Mouse (Mus musculus): ENCODE measurements around the gene Fam168a. TPM values are rescaled to one million over a fixed set of nuclear protein-coding genes. Genes with fewer than 3 reads are reported as not detected.

Fam168a gene
- polyA plus RNA-seq, 1 experiment from 2014 or later: 187 TPM

DNA sequence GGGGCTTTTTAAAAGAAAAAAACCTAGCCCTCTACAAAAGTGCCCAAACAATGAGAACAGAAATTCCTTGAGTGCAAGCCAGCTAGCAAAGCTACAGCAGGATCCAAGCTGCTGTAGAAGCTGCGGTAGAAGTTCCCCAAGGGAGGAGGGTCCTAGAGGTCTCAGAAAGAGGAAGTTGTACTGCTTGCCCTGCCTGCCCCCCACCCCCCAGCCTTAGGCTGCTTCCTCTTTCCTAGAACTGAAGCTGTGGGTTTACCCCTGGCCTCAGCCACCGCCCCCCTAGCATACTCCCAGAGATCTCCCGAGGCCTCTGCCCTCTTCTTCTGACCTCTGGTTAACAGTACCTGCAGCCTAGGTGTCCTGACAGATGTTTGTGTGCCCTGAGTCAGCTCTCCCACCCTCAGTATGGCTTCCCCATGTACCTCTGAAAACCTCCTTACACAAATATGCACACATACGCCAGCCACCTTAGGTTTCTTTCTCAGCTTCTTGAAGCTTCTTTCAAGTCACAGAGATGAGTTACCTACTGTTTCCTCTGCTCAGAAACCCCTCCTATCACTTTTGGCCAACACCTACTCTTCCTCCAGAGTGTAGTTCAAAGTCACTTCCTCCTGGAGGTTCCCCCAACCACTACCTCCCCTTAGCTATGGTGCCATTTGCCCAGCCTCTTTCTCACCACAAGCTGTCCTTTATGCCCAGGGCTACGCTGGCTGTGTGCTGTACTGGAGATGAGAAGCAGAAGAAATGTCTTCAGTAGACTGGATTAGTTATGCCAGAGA, 149.5 kb downstream of the Fam168a start:
- no peak overlapping the region for H3K4me3 ChIP-seq (ENCODE audit: low read depth, low read length)
- no peaks in the 10 kb centered on the region for H3K36me3 ChIP-seq (ENCODE audit: control insufficient read depth, insufficient read depth, low read length)
- no peak overlapping the region for H3K4me2 ChIP-seq (ENCODE audit: low read depth, low read length)
- 71% methylated on average over 5 of the region's 5 CpGs for WGBS
- no peak for ATAC-seq (ENCODE audit: low read depth)
- H3K4me1 ChIP-seq (ENCODE audit: control insufficient read depth, insufficient read depth, low read length): peaks cover 13% of the 10 kb centered on the region
- H3K27ac ChIP-seq (ENCODE audit: low read depth, low read length): no peak overlapping the region
- H3K9me3 ChIP-seq (ENCODE audit: control insufficient read depth, low read length): no peaks in the 10 kb centered on the region
- H3K9ac ChIP-seq (replicated peaks; ENCODE audit: low read depth, low read length): no peak overlapping the region
- H3K27me3 ChIP-seq (ENCODE audit: control insufficient read depth, insufficient read depth, low read length): no peaks in the 10 kb centered on the region

DNA sequence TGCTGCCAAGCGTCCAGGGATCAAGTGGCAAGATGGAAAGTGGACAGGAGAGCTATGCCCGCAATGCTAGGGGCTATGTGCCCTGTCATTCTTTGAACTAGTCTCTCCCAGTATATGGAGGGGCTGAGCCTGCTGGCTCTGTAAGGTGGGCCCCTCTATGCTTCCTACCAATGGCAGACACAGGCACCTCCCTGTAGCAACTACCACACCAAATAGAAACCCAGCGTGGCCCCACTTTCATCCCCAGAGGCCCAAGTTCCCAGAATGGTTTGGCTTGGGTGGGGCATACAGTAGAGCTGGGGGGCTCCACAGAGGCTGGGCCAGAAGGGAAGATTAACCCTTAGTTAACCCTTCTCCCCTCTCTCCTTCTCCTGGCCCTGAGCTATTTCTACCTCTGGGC, 154.0 kb downstream of the Fam168a start:
- no peaks in the 10 kb centered on the region for H3K9me3 ChIP-seq (ENCODE audit: control insufficient read depth, low read length)
- 85% methylated on average over 3 of the region's 3 CpGs for WGBS
- no peaks in the 10 kb centered on the region for H3K27me3 ChIP-seq (ENCODE audit: control insufficient read depth, insufficient read depth, low read length)
- no peak overlapping the region for H3K9ac ChIP-seq (replicated peaks; ENCODE audit: low read depth, low read length)
- H3K4me1 ChIP-seq (ENCODE audit: control insufficient read depth, insufficient read depth, low read length): peaks cover 5% of the 10 kb centered on the region; the same call in 1 of the 2 replicates
- H3K4me3 ChIP-seq (ENCODE audit: low read depth, low read length): no peak overlapping the region
- no peak overlapping the region for H3K4me2 ChIP-seq (ENCODE audit: low read depth, low read length)
- no peak for ATAC-seq (ENCODE audit: low read depth)
- no peaks in the 10 kb centered on the region for H3K36me3 ChIP-seq (ENCODE audit: control insufficient read depth, insufficient read depth, low read length)
- no peak overlapping the region for H3K27ac ChIP-seq (ENCODE audit: low read depth, low read length)

DNA sequence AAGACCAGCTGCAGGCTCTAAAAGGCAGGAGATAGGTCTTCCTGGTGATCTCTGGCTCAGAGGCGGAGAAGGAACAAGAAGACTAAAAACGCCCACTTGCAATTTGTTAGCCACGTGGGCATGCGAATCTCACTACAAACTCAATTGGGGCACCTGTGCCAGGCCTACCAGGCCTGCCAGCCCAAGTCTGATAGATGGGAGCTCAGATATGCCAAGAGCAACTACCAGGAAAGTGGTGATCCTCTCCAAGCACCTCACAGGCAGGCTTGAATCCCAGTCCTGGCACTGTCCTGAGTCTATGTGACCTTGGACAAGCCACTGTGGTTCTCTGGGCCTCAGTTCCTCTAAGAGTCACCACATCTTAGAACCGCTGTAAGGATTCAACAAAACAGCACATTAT, 154.8 kb downstream of the Fam168a start:
- ATAC-seq (ENCODE audit: low read depth): no peak
- H3K4me2 ChIP-seq (ENCODE audit: low read depth, low read length): no peak overlapping the region
- H3K4me1 ChIP-seq (ENCODE audit: control insufficient read depth, insufficient read depth, low read length): peaks cover 5% of the 10 kb centered on the region; the same call in 1 of the 2 replicates
- no peaks in the 10 kb centered on the region for H3K27me3 ChIP-seq (ENCODE audit: control insufficient read depth, insufficient read depth, low read length)
- H3K4me3 ChIP-seq (ENCODE audit: low read depth, low read length): no peak overlapping the region
- 91% methylated on average over 5 of the region's 5 CpGs for WGBS
- no peak overlapping the region for H3K9ac ChIP-seq (replicated peaks; ENCODE audit: low read depth, low read length)
- H3K9me3 ChIP-seq (ENCODE audit: control insufficient read depth, low read length): no peaks in the 10 kb centered on the region
- no peaks in the 10 kb centered on the region for H3K36me3 ChIP-seq (ENCODE audit: control insufficient read depth, insufficient read depth, low read length)
- no peak overlapping the region for H3K27ac ChIP-seq (ENCODE audit: low read depth, low read length)

DNA sequence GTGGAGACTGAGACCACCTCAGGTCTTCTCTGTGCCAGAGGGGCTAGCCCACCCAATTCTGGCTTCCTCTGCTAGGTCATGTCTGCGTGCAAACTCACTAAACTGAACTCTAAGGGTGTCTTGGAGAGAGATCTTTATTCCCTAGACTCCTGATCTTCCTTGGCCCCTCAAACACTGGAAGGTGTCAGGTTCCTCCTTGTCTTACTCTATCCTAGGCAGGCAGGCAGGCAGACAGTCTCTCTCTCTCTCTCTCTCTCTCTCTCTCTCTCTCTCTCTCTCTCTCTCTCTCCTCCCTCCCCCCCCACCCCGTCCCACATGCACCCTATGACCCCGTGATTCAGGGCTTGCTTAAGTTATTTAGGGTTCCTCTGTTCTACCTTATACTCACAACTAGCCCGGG, 155.9 kb downstream of the Fam168a start:
- ATAC-seq (ENCODE audit: low read depth): no peak

DNA sequence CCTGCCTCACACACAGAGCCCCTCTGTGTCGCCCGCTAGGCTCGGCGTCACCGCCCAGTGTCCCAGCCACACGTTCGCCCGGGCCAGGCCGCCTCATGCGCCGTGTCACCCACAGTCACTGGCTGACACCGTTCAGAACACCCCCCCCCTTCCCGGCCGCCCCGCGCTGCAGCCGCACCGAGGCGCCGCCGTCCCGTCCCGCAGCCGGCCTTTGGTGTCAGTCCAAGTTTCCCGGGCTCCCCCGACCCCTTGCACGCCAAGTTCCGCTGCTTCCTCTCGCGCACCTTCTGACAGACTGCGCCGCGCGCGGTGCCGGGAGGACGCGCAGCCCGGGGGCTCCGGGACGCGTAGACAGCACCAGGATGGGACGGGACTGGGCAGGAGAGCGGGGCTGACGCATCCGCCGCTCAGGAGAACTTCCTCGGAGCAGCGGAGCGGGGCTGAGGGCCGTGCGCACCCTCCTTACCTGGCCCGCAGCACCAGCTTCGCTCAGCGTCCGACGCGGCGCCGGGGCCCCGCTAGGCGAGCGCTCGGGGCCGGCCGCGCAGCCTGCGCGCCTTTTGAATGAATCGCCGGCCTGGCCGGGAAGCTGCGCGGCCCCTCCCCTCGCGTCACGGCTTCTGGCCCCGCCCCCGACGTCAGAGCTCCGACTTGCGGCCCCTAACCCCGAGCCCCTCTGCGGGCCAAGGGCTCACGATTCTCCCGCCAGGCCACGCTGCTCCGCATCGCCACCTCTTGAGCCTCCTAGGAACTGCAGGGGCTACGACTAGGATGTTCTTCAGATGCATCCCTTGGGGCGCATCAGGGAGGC, 156.6 kb downstream of the Fam168a start, which contains the start of gene Relt:
Relt (minus strand) TSS at position 619 of the 811 bp plus-strand sequence.
- H3K27me3 ChIP-seq (ENCODE audit: control insufficient read depth, insufficient read depth, low read length): no peaks in the 10 kb centered on the region
- H3K36me3 ChIP-seq (ENCODE audit: control insufficient read depth, insufficient read depth, low read length): no peaks in the 10 kb centered on the region
- peak; percentile 90 for ATAC-seq (ENCODE audit: low read depth)
- H3K27ac ChIP-seq (ENCODE audit: low read depth, low read length): peak within 1 kb of the TSS; percentile 76
- under 1% methylated on average over 63 of the region's 91 CpGs for WGBS
- no peaks in the 10 kb centered on the region for H3K9me3 ChIP-seq (ENCODE audit: control insufficient read depth, low read length)
- peak within 1 kb of the TSS; percentile 91 for H3K4me2 ChIP-seq (ENCODE audit: low read depth, low read length)
- H3K9ac ChIP-seq (replicated peaks; ENCODE audit: low read depth, low read length): peak within 1 kb of the TSS; percentile 78
- peak within 1 kb of the TSS; percentile 76 for H3K4me3 ChIP-seq (ENCODE audit: low read depth, low read length)
- H3K4me1 ChIP-seq (ENCODE audit: control insufficient read depth, insufficient read depth, low read length): peaks cover 5% of the 10 kb centered on the region; the same call in 1 of the 2 replicates

More for the DNA sequence above, 155.9 kb downstream of the Fam168a start:
- Histone ChIP-seq H3K36me3 (ENCODE audit: control insufficient read depth, insufficient read depth, low read length) (no peaks in the 10 kb centered on the region), H3K9ac (replicated peaks; ENCODE audit: low read depth, low read length) (peak overlapping the region; percentile 78), H3K9me3 (ENCODE audit: control insufficient read depth, low read length) (no peaks in the 10 kb centered on the region), H3K4me2 (ENCODE audit: low read depth, low read length) (peak overlapping the region; percentile 91), H3K27me3 (ENCODE audit: control insufficient read depth, insufficient read depth, low read length) (no peaks in the 10 kb centered on the region), H3K27ac (ENCODE audit: low read depth, low read length) (no peak overlapping the region), H3K4me3 (ENCODE audit: low read depth, low read length) (peak overlapping the region; percentile 76), H3K4me1 (ENCODE audit: control insufficient read depth, insufficient read depth, low read length) (peaks cover 5% of the 10 kb centered on the region; the same call in 1 of the 2 replicates)
- 19% methylated on average over 4 of the region's 4 CpGs for WGBS

DNA sequence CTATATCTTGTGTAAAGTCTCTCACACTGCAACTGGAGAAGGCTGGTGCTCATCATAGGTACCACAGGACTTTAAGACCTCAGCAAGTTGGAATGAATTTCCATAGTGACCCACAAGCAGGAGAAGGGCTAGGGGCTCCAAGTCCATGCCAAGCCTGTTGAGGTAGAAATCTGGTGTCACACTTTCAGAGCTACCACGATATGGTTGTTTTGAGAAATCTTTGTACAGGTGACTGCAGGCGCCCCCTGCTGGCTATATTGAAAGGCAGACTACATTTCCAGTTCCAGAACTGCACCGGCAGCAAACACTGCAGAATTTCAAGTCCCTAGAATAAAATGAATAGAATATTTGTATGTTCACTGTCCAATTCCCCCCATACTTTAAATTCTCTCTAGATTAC, 160.2 kb downstream of the Fam168a start:
- no peak overlapping the region for H3K27ac ChIP-seq (ENCODE audit: low read depth, low read length)
- no peak overlapping the region for H3K9ac ChIP-seq (replicated peaks; ENCODE audit: low read depth, low read length)
- ATAC-seq (ENCODE audit: low read depth): no peak
- no peaks in the 10 kb centered on the region for H3K27me3 ChIP-seq (ENCODE audit: control insufficient read depth, insufficient read depth, low read length)
- H3K9me3 ChIP-seq (ENCODE audit: control insufficient read depth, low read length): no peaks in the 10 kb centered on the region
- H3K4me1 ChIP-seq (ENCODE audit: control insufficient read depth, insufficient read depth, low read length): peaks cover 5% of the 10 kb centered on the region; the same call in 1 of the 2 replicates
- H3K36me3 ChIP-seq (ENCODE audit: control insufficient read depth, insufficient read depth, low read length): no peaks in the 10 kb centered on the region
- no peak overlapping the region for H3K4me2 ChIP-seq (ENCODE audit: low read depth, low read length)
- H3K4me3 ChIP-seq (ENCODE audit: low read depth, low read length): no peak overlapping the region
- WGBS: 11% methylated on average over 3 of the region's 3 CpGs

DNA sequence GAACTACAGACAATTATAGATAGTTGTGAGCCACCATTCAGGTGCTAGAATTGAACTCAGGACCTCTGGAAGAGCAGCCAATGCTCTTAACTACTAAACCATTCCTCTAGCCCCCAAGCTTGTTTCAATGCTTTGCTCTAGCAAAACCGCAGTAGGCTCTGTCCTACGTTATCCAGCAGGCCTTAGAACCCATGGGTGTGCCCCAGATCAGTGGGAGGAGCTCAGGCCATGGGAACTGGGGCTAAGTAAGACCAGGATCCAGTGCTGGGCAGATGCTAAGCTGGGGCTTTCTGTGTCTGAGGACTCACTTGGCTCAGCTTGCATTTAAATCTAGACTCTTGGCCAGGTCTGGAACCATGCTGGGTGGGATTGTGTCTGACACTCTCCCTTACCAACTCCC, 161.1 kb downstream of the Fam168a start:
- ATAC-seq (ENCODE audit: low read depth): no peak
- no peaks in the 10 kb centered on the region for H3K36me3 ChIP-seq (ENCODE audit: control insufficient read depth, insufficient read depth, low read length)
- no peaks in the 10 kb centered on the region for H3K27me3 ChIP-seq (ENCODE audit: control insufficient read depth, insufficient read depth, low read length)
- H3K27ac ChIP-seq (ENCODE audit: low read depth, low read length): no peak overlapping the region
- no peak overlapping the region for H3K9ac ChIP-seq (replicated peaks; ENCODE audit: low read depth, low read length)
- H3K9me3 ChIP-seq (ENCODE audit: control insufficient read depth, low read length): no peaks in the 10 kb centered on the region
- H3K4me1 ChIP-seq (ENCODE audit: control insufficient read depth, insufficient read depth, low read length): no peaks in the 10 kb centered on the region
- no peak overlapping the region for H3K4me2 ChIP-seq (ENCODE audit: low read depth, low read length)
- H3K4me3 ChIP-seq (ENCODE audit: low read depth, low read length): no peak overlapping the region
- 67% methylated on average over 2 of the region's 2 CpGs for WGBS

DNA sequence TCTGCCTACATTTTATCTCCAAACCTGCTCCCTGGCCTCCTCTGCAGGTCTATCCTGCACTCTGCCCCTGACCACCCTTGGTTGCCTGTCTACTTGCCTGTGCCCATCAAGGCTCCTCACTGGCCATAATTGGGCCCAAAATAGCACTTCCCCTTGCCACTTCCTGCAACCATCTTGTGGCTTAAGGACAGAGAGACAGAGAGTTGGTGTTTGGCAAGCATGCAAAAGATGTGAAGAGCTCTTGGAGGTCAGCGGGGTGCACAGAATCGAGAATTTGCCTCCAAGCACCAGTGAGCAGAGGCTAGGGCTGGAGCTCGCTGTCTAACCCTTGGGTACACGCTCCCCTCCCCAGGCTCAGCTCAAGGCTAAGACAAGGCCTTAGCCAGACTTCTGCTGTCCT, 162.1 kb downstream of the Fam168a start:
- no peak overlapping the region for H3K4me3 ChIP-seq (ENCODE audit: low read depth, low read length)
- ATAC-seq (ENCODE audit: low read depth): no peak
- H3K4me2 ChIP-seq (ENCODE audit: low read depth, low read length): no peak overlapping the region
- WGBS: 75% methylated on average over 4 of the region's 4 CpGs
- H3K27me3 ChIP-seq (ENCODE audit: control insufficient read depth, insufficient read depth, low read length): no peaks in the 10 kb centered on the region
- no peaks in the 10 kb centered on the region for H3K9me3 ChIP-seq (ENCODE audit: control insufficient read depth, low read length)
- H3K27ac ChIP-seq (ENCODE audit: low read depth, low read length): no peak overlapping the region
- H3K4me1 ChIP-seq (ENCODE audit: control insufficient read depth, insufficient read depth, low read length): no peaks in the 10 kb centered on the region
- H3K36me3 ChIP-seq (ENCODE audit: control insufficient read depth, insufficient read depth, low read length): peaks cover 5% of the 10 kb centered on the region; the same call in 1 of the 2 replicates
- no peak overlapping the region for H3K9ac ChIP-seq (replicated peaks; ENCODE audit: low read depth, low read length)

All from neural tube, embryonic 14.5 days (tissue).